Mouse (Mus musculus) c-Kit-positive CD71-positive TER-119-negative erythroid progenitor cells, embryonic 14.5 days (primary cell): ENCODE data around the gene Exoc3l4.

Experiments used
- DNase-seq: peaks from one replicate; pipeline ENCODE4 v3.0.0-alpha.2; 2013; ENCODE audit warnings: low read depth

Gene Exoc3l4

DNA sequence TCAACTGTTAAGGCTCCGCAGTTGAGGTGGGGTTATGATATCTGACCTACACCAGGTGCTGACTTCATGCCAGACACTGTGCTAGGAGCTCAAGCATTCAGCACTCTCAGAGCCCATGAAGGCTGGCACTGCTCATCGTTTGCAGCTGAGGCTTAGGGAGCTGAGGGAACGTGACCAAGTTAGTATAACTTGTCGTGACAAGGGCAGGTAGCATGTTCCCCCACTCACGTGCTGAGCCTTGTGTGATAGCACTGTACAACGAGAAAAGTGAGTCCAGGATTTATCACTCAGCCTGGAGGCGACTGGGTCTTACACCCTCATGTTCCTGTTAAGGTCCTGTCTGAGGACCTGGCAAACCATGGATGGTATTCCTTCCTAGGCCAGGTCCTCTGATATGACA is 34.7 kb downstream of the Exoc3l4 start:
- DNase-seq, result no peak

DNA sequence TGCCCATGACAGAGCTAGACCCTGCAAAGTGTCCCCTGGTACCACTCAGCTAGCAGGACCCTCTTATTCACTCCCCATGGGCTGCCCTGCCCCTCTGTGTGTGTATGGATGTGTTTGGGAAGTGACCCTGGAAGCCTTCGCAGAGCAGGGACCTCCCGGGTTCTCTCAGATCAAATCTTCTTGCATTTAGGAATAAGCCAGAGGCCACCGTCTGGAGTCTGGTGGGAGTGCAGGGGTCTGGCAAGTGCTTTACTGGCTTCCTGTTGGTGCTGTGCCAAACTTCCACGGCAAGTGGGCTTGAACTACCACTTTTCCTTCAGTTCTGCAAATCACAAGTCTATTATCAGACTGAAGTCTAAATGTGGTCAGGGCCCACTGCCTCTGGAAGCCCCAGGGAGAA is 37.2 kb downstream of the Exoc3l4 start:
- DNase-seq, result no peak

- no peak for DNase-seq
These were observed 37.9 kb downstream of the Exoc3l4 start for GRCm38 (mm10) chr12:111454543-111455280.

DNA sequence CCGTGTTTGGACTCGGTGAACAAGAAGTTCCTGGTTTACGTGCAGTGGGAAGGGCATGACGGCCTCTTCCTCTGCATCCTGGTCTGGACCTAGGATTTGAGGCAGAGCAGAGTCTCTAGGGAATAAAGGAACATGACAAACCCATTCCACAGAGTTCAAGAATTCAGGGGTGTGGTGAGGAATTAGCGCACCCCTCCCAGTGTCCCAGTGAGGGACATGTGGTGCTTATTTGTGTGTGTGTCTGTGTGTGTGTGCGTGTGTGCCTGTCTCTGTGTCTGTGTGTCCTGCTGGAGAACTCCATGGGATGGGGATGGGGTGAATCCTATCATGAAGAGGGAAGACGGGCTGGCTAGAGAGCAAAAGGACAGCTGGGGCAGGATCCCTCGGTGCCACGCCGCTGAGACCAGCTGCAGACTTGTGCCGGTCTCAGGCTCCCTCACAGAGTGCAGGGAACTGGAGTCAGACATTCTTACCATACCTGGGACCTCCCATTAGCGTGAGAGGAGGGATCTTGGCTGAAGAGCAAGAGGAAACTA is 38.6 kb downstream of the Exoc3l4 start:
- no peak for DNase-seq

- DNase-seq, result no peak
These were observed 39.0 kb downstream of the Exoc3l4 start for GRCm38 (mm10) chr12:111455860-111456259.

DNA sequence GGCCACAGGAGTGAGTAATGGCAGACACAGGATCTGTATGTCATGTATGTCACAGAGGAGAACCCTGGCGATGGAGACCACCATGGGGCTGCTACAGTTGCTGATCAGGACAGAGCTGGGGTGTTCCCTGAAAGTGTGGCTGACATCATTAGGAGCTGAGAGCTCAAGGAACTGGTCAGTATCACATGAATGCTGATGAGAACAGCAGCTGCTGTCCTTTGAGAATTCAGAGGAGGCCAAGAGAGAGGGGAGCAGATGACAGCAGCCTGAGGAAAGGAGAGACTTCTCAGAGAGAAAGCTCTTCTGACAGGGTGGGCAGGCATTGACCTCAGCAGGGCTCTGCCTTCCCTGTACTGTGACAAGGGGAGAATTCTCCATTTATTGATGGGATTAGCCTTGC is 40.9 kb downstream of the Exoc3l4 start:
- no peak for DNase-seq

DNA sequence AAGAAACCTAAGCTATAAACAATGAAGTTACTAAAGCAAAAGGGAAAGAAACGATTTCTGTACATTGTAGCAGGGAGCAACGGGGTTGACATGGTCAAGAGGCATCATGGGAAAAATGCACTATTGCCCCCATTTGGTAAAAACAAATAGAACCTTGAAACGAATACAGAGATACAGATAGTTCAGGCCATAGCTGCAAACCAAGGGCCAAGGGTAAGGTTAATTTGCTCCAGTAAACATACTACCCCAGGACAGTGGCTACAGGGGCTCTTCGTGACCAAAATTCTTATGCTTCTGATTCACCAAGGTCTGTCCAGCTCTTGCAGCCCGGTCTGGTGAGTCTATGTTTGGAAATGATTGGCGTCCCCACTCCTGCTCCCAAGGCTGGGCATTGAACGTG is 46.8 kb downstream of the Exoc3l4 start:
- DNase-seq, result no peak

DNA sequence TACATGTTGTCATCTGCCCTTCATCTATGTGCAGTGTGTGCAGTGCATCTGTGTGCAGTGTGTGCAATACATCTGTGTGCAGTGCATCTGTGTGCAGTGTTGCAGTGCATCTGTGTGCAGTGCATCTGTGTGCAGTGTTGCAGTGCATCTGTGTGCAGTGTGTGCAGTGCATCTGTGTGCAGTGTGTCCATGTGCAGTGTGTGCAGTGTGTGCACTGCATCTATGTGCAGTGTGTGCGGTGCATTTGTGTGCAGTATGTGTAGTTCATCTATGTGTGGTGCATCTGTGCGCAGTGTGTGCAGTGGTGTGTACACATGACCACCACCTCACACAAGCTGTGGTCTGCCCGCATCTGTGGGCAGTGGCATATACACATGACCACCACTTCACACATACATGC is 49.6 kb downstream of the Exoc3l4 start:
- DNase-seq, result no peak

DNA sequence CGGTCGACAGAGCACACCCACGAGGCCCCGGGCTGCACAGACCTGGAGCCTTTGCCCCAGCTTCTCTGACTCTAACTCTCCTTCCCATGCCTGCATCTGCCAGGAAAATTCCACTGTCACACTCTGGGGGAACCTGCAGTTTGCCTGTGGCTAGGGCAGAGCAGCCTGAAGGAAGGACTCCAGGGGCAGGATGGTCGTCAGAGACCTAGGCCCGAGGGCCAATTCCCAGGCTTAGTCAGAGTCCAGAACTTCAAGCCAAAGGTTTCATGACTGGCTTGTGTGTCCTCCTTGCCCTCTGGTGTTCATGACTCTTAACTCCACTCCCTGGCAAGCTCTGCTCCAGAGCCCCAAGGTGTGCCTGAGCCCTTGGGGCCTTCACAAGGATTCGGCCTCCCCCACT is 51.4 kb downstream of the Exoc3l4 start:
- DNase-seq, result no peak

DNA sequence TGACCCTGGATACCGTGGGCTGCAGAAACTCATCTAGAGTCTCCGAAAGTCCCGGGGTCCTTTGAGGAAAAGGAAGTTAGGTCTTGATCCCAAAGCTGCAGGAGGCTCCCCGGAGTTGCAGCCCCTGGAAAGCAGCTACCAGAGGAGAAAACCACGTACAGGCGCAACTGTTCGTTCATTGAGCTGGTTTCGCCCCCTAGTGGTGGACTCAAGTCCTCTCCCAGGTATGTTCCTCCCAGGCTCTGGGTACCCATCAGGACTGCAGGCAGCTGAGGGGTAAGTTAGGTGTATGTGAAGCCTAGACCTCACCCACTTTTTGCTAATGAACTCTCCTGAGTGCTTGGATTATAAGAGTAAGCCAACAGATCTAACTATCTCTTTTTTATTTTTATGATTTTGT is 52.7 kb downstream of the Exoc3l4 start:
- peak; percentile 65 for DNase-seq

DNA sequence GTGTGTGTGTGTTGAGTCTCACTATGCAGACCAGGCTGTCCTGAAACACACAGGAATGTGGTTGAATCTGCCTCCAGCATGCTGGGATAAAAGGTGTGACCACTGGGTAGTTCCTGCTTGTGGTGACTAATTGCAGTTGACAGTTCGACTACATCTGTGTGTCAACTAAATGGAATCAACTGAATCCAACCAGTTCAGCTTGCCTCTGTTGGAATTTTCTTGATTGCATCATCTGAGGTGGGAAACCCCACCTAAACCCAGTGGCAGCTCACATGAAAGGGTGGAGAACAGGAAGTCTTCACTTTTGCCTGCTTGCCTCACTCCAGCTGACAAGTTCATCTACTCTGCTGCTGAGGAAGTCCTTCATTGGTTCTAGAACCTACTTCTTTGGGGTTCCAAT is 54.3 kb downstream of the Exoc3l4 start:
- DNase-seq, result no peak

GRCm38 (mm10) chr12:111471721-111472120 is 54.9 kb downstream of the Exoc3l4 start:
- no peak for DNase-seq

GRCm38 (mm10) chr12:111472886-111473285 is 56.1 kb downstream of the Exoc3l4 start:
- DNase-seq, result no peak

- no peak for DNase-seq
These were observed 57.6 kb downstream of the Exoc3l4 start for GRCm38 (mm10) chr12:111474384-111474783.

- no peak for DNase-seq
These were observed 58.3 kb downstream of the Exoc3l4 start for GRCm38 (mm10) chr12:111474893-111475643.

GRCm38 (mm10) chr12:111478924-111479323 is 62.1 kb downstream of the Exoc3l4 start:
- no peak for DNase-seq

DNA sequence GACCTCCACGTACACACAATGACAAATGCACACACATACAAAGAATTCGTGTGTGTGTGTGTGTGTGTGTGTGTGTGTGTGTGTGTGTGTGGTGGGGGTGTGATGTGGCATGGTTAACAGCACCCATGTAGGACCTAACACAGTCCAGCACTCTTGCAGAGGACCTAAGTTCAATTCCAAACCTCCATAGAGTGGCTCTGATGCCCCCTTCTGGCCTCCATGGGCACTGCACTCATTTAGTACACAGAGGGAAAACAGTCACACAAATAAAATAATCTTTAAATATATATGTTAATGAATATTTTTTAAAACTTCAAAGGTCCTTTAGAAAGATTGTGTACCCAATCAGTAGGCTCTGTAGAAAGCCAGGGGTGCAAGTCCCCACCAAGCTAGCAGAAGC is 63.1 kb downstream of the Exoc3l4 start:
- DNase-seq, result peak; percentile 40
